Mouse (Mus musculus): ENCODE results near the gene Wdr82.

Wdr82 gene

DNA sequence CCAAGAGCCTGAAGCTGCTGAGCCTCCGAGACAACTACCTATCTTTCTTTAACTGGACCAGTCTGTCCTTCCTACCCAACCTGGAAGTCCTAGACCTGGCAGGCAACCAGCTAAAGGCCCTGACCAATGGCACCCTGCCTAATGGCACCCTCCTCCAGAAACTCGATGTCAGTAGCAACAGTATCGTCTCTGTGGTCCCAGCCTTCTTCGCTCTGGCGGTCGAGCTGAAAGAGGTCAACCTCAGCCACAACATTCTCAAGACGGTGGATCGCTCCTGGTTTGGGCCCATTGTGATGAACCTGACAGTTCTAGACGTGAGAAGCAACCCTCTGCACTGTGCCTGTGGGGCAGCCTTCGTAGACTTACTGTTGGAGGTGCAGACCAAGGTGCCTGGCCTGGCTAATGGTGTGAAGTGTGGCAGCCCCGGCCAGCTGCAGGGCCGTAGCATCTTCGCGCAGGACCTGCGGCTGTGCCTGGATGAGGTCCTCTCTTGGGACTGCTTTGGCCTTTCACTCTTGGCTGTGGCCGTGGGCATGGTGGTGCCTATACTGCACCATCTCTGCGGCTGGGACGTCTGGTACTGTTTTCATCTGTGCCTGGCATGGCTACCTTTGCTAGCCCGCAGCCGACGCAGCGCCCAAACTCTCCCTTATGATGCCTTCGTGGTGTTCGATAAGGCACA, 54.9 kb downstream of the Wdr82 start:
- DNase-seq (ENCODE audit: low spot score in 2 of 2) = no peak

DNA sequence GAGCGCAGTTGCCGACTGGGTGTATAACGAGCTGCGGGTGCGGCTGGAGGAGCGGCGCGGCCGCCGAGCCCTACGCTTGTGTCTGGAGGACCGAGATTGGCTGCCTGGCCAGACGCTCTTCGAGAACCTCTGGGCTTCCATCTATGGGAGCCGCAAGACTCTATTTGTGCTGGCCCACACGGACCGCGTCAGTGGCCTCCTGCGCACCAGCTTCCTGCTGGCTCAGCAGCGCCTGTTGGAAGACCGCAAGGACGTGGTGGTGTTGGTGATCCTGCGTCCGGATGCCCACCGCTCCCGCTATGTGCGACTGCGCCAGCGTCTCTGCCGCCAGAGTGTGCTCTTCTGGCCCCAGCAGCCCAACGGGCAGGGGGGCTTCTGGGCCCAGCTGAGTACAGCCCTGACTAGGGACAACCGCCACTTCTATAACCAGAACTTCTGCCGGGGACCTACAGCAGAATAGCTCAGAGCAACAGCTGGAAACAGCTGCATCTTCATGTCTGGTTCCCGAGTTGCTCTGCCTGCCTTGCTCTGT, 55.5 kb downstream of the Wdr82 start:
- peak in 1 of 2 experiments; percentile 39 for DNase-seq (ENCODE audit: low spot score in 2 of 2)

DNA sequence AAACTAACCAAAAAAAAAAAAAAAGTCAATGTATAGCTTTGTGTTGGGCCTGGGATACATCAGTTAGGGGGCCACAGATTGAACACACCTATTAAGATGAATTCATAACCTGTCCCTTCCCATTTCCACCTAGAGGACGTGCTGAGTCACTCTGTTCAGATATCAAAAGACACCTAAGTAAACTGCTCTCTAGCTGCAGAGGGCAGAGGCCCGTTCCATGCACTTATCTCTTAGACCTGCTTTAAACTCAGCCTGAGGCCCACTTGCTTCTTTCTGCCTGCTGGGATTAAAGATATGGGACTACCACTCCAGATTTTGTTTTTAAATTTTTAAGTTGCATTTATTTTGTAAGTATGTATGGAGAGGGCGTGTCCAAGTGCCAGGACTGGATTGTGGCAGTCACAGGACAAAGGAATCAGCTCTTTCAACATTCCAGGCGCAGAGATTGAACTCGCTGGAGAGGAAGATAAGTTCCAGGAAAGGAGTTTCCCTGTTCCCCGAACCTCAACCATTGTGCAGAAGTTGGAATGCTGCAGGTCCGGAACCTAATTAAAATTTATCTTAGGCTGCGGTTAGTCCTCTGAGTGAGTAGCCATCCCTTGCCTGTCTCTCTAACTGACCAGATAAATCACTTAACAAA, 57.2 kb downstream of the Wdr82 start:
- no peak for DNase-seq (ENCODE audit: low spot score in 2 of 2)

DNA sequence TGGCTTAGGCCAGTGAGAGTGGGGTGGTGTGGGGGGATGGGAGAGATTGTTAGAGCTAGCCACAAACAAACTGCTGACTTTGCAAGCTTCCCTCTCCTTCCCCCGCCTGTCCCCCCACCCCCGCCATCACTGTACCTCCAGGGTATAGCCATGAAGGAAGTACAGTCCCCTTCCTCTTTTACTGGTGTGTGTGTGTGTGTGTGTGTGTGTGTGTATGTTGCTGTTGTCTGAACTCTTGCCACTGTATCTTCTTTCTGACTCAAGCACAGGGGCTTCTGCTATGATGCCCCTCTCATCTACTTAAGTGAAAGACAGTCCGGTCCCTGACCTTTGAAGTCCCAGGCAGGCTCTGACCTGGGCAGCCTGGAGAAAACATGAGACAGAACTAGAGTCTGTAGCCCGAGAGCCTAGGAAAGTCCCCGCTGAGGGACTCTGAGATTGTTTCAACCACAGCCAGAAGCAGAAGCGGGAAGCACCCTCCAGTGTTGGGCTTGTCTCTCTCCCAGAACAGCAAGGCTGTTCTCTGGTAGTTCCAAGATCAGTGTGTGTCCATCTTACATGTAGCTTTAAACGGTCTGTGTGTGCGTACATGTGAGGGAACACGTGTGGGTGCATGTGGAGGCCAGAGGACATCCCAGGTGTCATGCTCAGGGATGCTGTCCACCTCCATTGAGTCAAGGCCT, 59.5 kb downstream of the Wdr82 start:
- no peak for DNase-seq (ENCODE audit: low spot score in 2 of 2)

DNA sequence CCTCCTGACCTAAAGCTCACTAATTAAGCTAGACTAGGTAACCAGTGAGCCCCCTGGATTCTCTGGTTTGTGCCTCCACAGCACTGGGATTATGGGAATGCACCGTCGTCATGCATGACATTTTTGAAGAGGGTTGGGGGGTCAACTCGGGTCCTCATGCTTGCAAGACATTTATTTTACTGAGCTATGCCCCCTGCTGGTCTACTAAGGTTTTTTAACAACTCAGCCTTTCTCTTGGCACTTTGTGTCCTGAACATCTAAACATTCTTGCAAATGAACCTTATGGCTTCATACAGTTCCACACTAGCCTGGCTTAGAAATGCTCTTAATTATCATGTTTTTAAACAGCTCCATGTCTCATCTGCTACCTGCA, 60.0 kb downstream of the Wdr82 start:
- no peak for DNase-seq (ENCODE audit: low spot score in 2 of 2)

DNA sequence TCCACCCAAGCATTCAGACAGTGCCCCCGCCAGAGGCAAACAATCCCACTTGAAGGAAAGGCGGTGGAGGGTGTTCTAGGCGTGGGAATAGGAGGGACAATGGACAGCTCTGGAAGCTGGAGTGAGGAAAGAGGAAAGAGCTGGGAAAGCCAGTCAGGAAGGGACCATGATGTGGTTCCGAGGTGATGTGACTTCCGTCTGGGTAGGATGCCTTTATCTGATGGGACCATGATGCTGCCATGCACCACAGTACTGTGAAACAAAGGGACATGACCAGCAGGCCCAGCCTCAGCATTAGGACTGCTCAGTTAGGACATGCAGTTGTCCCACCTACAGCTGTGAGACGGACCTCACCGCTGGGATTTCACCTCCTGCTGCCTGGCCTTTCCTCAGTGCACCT, 60.5 kb downstream of the Wdr82 start:
- no peak for DNase-seq (ENCODE audit: low spot score in 2 of 2)

DNA sequence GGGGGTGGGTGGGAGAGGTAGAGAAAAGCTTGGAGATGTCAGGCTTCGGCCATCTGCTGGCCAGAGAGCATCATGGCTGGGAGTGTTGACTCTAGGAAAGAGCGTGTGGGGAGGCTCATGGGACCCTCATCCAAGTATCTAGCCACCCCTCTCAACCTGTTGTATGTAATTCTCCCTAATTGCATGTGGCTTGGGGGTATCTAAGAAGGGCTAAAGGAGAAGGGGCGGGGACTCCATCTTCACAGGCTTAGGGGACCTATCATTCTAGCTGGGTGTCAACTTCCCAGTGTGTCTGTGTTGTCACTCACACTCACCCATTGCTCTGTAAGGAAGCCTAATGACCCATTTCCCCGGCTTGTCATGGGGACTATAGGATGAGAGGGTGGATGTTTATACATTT, 61.1 kb downstream of the Wdr82 start:
- no peak for DNase-seq (ENCODE audit: low spot score in 2 of 2)

DNA sequence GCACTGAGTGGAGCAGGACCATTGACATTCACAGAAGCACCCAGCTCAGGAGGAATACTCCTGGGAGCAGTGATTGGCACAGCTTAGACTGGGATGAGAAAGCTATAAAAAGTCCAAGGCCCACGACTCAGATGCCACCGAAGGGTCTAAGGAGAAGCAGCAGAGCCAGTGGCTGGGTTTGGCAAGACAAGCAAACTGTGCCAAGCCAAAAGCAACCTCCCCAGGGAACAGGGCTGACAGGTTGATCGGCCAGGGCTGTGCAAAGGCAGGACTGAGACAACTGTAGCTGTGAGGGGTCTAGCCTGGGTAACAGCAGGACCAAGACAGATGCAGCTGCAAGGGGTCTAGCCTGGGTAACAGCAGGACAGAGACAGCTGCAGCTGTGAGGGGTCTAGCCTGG, 62.2 kb downstream of the Wdr82 start:
- DNase-seq (ENCODE audit: low spot score in 2 of 2) = no peak

DNA sequence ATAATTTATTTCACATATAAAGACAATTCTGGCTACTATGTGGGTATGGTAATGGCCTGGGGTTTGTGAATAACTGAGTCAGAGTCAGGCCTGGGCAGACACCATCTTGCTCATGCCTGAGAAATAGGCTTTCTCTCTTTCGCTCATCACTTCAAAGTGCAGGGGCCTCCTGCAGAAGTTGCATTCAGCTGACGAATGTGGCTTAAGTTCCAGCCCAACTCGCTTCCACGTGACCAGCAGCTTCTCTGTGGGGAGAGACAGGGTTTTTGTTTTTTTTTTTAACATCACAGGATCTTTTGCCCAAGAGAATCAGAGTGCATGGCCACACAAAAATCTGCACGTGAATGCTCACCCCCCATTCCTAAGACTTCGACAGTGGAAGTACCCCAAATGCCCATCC, 63.2 kb downstream of the Wdr82 start:
- no peak for DNase-seq (ENCODE audit: low spot score in 2 of 2)

DNA sequence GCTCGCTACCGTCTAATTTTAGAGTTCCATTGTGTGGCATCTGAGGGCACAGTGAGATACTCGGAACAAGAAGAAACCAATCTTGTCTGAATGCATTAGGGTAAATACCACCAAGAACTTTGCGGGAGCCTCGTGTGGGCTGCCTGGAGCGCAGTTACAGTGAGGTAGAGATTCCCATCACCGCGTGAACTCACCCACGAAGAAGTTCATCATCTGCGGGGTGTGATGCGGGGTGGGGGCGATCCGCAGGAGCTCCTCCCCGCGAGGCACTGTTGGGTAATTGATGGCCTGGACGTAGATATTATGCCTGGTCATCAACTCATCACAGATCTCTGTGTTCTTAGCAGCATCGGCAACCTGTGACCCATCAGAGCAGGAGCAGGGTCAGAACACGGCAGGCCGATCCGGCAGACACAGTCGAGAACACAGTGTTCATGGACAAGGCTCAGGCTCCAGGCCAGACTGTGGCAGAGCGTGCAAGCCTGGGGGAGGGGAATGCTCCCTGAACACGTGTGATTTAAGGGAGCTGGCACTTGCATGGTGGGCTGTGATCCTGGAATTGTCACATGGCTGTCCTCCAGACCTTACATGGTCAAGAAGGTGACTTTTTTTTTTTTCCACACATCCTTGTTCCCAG, 64.6 kb downstream of the Wdr82 start:
- no peak for DNase-seq (ENCODE audit: low spot score in 2 of 2)

DNA sequence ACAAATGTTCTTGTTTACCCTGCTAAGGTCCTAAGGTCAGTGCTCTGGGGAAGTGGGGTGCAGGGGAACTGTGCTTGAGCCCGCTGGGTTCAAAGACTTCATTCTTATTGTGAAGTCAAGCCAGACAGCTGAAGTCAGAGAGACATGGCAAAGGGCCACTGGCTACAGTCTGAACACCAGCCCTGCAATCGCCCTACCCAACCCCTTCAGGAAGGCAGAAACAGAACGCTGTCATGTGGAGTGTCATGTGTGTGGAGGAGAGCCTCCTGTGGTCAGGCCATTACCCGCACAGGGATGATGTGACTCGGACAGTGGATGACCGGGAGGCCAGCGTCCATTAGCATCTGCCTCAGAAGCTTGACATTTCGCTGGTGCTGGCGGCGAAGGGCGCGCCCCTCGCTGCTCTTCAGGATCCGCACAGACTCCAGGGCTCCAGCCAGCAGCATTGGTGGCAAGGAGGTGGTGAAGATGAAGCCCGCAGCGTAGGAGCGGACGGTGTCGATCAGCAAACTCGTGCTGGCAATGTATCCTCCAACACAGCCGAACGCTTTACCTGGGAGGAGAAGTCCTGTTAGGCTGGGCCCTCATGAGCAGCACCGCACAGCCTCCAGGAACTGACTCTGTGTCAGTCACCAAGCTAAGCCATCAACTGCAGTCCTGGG, 65.6 kb downstream of the Wdr82 start:
- no peak for DNase-seq (ENCODE audit: low spot score in 2 of 2)

DNA sequence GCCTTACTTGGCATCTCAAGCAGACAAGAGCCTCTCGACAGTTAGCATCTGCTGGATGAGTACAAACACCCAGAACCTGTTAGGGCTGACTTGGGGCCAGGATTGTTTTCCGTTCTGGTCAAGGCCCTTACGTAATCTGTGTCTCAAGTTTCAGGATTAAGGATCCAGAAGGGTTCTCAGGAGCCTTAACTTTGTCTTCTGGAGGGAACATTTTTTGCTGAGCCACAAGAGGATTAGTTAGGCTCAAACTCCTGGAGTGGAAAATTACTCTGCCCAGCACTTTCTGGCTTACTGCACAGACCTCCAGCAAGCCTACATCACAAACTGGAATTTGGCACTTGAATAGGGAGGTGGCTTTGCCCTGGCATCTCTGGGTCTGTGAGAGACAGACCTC, 66.1 kb downstream of the Wdr82 start:
- no peak for DNase-seq (ENCODE audit: low spot score in 2 of 2)

DNA sequence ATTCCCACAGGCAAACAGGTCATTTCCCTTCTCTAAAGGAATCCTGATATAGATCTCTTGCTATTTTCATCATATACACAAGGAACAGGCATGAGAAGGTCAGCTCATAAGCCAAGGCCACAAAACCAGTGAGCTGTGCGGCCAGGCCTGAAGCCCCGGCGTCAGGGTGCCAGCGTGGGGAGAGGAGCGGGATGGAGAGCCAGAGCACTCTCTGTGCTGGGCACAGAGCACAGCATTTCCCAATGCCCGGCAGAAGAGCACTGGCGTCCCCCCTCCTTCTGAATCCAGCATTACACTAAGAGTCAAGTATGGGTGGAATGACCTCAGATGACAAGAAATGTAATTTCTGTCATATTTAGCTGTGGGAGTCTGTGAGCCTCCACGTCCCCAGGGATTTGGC, 66.7 kb downstream of the Wdr82 start:
- DNase-seq (ENCODE audit: low spot score in 2 of 2) = no peak

DNA sequence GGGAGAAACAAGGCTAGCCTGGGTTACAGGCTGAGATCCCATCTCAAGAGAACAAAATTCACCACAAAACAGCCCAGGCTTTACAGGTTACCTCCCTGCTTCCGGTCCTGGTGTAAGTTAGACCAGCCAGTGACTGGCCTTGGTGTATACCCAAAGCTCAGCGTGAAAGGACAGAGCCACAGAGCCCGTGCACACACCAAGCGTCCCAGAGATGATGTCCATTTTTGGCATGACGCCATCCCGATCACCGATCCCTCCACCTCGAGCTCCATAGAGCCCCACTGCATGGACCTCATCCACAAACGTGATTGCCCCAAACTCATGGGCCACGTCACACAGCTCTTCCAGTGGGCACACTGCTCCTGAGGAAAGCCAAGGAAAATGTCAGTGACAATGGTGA, 67.2 kb downstream of the Wdr82 start:
- DNase-seq (ENCODE audit: low spot score in 2 of 2) = no peak
